In the genomic region with DNA sequence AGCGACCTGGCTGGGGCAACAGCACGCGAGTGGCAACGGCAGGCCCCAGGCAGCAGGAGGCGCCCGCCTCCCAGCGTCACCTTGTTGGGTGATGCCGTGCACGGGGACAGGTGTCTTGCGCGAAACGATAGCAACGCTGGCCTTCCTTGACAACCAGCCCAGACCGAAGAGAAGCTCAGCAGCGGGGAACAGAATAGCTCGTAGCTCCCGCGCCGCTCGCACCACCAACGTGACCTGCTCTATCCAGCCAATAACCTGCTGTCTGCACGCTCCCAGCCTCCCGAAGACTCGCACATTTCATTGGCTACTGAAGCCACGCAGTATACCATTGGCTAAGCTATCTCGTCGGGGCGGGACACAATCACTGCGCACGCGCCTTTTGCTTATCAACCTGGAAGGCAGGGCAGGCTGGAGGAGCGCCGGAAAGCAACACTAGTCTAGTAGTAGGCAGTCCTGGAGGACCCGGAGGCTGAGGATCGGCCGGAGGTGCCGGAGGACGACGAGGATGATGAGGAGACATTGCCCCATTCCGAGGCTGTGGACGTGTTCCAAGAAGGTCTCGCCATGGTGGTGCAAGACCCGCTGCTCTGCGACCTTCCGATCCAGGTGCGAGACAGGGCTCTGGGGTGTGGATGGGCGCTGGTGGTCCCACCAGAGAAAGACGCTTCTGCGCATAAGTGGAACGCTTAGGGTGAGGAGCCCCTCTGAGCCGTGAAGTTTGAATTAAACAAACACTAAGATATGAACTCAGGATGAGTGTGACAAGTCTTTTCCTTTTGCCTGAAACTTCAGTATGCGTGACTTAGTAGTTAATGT, we compare ENCODE assay signal across 8 mouse cellular contexts. TPM values are rescaled to one million over a fixed set of nuclear protein-coding genes. Genes with fewer than 3 reads are reported as not detected.
DNase-seq lines count a peak whose midpoint lies in the region; ATAC-seq and TF ChIP-seq lines count a peak whose summit lies in the region.

A gene (plus strand): TSS at position 358 of the 816 bp plus-strand sequence.

- ATAC-seq in heart, embryonic 12.5 days (ENCODE audit: insufficient number of reproducible peaks, low FRiP score) = peak; percentile 100
- peak; percentile 100 for ATAC-seq in kidney, postnatal 0 days (replicated peaks; ENCODE audit: low FRiP score, low read depth)
- ATAC-seq in liver, embryonic 11.5 days (replicated peaks; ENCODE audit: low FRiP score) = peak; percentile 100
- peak; percentile 100 for ATAC-seq in stomach, embryonic 14.5 days (ENCODE audit: insufficient number of reproducible peaks, insufficient read depth, low FRiP score, low read depth)

- TF ChIP-seq POLR2A in brain, embryonic 14.5 days (IDR thresholded peaks at IDR 0.05; ENCODE audit: borderline replicate concordance, extremely low read depth, insufficient read depth, insufficient read length, poor library complexity, severe bottlenecking) = peak; percentile 30; the same call in 1 of the 2 replicates

- peak; percentile 99 for DNase-seq in brain, embryonic 14.5 days (ENCODE audit: low read depth)
- DNase-seq in kidney, postnatal 0 days (ENCODE audit: low spot score) = peak; percentile 99
- peak; percentile 90 for DNase-seq in liver, embryonic 11.5 days (ENCODE audit: low spot score)
- DNase-seq in naive thymus-derived CD4-positive, alpha-beta T cell, adult 2 months (ENCODE audit: low read depth) = peak; percentile 98

- H3K4me2 ChIP-seq in heart, embryonic 12.5 days = peak within 1 kb of the TSS; percentile 79
- H3K4me2 ChIP-seq in kidney, postnatal 0 days (ENCODE audit: low read length) = peak within 1 kb of the TSS; percentile 71
- peak within 1 kb of the TSS; percentile 90 for H3K4me2 ChIP-seq in liver, embryonic 11.5 days
- H3K4me2 ChIP-seq in stomach, embryonic 14.5 days (replicated peaks; ENCODE audit: low read depth, low read length) = peak within 1 kb of the TSS; percentile 89

- peak within 1 kb of the TSS; percentile 45 for H3K4me3 ChIP-seq in C2C12 (ENCODE audit: insufficient read depth, poor library complexity, severe bottlenecking)
- H3K4me3 ChIP-seq in erythroblast, embryonic 14.5 days (replicated peaks) = peak within 1 kb of the TSS; percentile 74
- peak within 1 kb of the TSS; percentile 73 for H3K4me3 ChIP-seq in heart, embryonic 12.5 days
- H3K4me3 ChIP-seq in kidney, postnatal 0 days (replicated peaks; ENCODE audit: low read depth, low read length) = peak within 1 kb of the TSS; percentile 52
- H3K4me3 ChIP-seq in liver, embryonic 11.5 days (ENCODE audit: low read depth, low read length) = peak within 1 kb of the TSS; percentile 61
- H3K4me3 ChIP-seq in stomach, embryonic 14.5 days (ENCODE audit: low read depth, low read length) = peak within 1 kb of the TSS; percentile 66

- peak; percentile 33 for TF ChIP-seq CTCF in C2C12 (IDR thresholded peaks at IDR 0.05; ENCODE audit: control insufficient read depth, insufficient read depth, insufficient read length)
- peak; percentile 43; the same call in 1 of the 2 replicates for TF ChIP-seq CTCF in brain, embryonic 14.5 days (IDR thresholded peaks at IDR 0.05; ENCODE audit: borderline replicate concordance, extremely low read depth, insufficient read depth, insufficient read length)
- TF ChIP-seq CTCF in kidney, postnatal 0 days (IDR thresholded peaks at IDR 0.05; ENCODE audit: low read depth) = peak; percentile 60

- H3ac ChIP-seq in C2C12 (ENCODE audit: control insufficient read depth, insufficient read length, low read depth) = peak within 1 kb of the TSS; percentile 97

- H3K4me1 ChIP-seq in erythroblast, embryonic 14.5 days (ENCODE audit: control insufficient read depth) = peaks cover 44% of the 10 kb centered on the region
- peaks cover 16% of the 10 kb centered on the region for H3K4me1 ChIP-seq in heart, embryonic 12.5 days (replicated peaks)
- peaks cover 5% of the 10 kb centered on the region; the same call in 1 of the 2 replicates for H3K4me1 ChIP-seq in kidney, postnatal 0 days (replicated peaks; ENCODE audit: insufficient read depth, low read length)
- peaks cover 11% of the 10 kb centered on the region for H3K4me1 ChIP-seq in liver, embryonic 11.5 days (replicated peaks; ENCODE audit: control insufficient read depth, insufficient read depth, low read length)
- peaks cover 9% of the 10 kb centered on the region; the same call in 1 of the 2 replicates for H3K4me1 ChIP-seq in stomach, embryonic 14.5 days (ENCODE audit: control insufficient read depth, insufficient read depth, low read length)

- peak within 1 kb of the TSS; percentile 28; the same call in 1 of the 2 replicates for H3K27ac ChIP-seq in heart, embryonic 12.5 days (ENCODE audit: poor library complexity, severe bottlenecking)
- H3K27ac ChIP-seq in kidney, postnatal 0 days = no peak within 1 kb of the TSS
- H3K27ac ChIP-seq in liver, embryonic 11.5 days (ENCODE audit: low read depth, low read length) = peak within 1 kb of the TSS; percentile 91
- no peak within 1 kb of the TSS for H3K27ac ChIP-seq in stomach, embryonic 14.5 days (ENCODE audit: low read length)

- WGBS in heart, embryonic 12.5 days = under 1% methylated on average over 52 of the region's 52 CpGs
- WGBS in kidney, postnatal 0 days = under 1% methylated on average over 52 of the region's 52 CpGs
- WGBS in liver, embryonic 11.5 days = under 1% methylated on average over 52 of the region's 52 CpGs
- under 1% methylated on average over 52 of the region's 52 CpGs for WGBS in stomach, embryonic 14.5 days

- peak within 1 kb of the TSS; percentile 80 for H3K9ac ChIP-seq in heart, embryonic 12.5 days
- peak within 1 kb of the TSS; percentile 59 for H3K9ac ChIP-seq in kidney, postnatal 0 days (ENCODE audit: low read depth, low read length)
- peak within 1 kb of the TSS; percentile 80 for H3K9ac ChIP-seq in liver, embryonic 11.5 days (ENCODE audit: low read depth, low read length)
- peak within 1 kb of the TSS; percentile 58 for H3K9ac ChIP-seq in stomach, embryonic 14.5 days (replicated peaks; ENCODE audit: low read depth, low read length)

- H3K27me3 ChIP-seq in C2C12 (ENCODE audit: control insufficient read depth, insufficient read depth, insufficient read length) = no peaks in the 10 kb centered on the region
- H3K27me3 ChIP-seq in erythroblast, embryonic 14.5 days (ENCODE audit: control insufficient read depth) = peaks cover 4% of the 10 kb centered on the region; the same call in 1 of the 2 replicates
- peaks cover 6% of the 10 kb centered on the region; the same call in 1 of the 2 replicates for H3K27me3 ChIP-seq in heart, embryonic 12.5 days (replicated peaks)
- H3K27me3 ChIP-seq in kidney, postnatal 0 days (ENCODE audit: insufficient read depth, low read length) = no peaks in the 10 kb centered on the region
- H3K27me3 ChIP-seq in liver, embryonic 11.5 days (replicated peaks; ENCODE audit: control insufficient read depth, insufficient read depth, low read length) = no peaks in the 10 kb centered on the region
- no peaks in the 10 kb centered on the region for H3K27me3 ChIP-seq in stomach, embryonic 14.5 days (ENCODE audit: control insufficient read depth, insufficient read depth, low read length)

- H3K79me3 ChIP-seq in C2C12 (ENCODE audit: low read depth) = no peaks in the 10 kb centered on the region

- peaks cover 26% of the 10 kb centered on the region for H3K36me3 ChIP-seq in C2C12 (ENCODE audit: control insufficient read depth, insufficient read depth)
- H3K36me3 ChIP-seq in erythroblast, embryonic 14.5 days (ENCODE audit: control insufficient read depth) = peaks cover 39% of the 10 kb centered on the region
- peaks cover 32% of the 10 kb centered on the region for H3K36me3 ChIP-seq in heart, embryonic 12.5 days
- H3K36me3 ChIP-seq in kidney, postnatal 0 days (ENCODE audit: insufficient read depth, low read length) = peaks cover 23% of the 10 kb centered on the region
- H3K36me3 ChIP-seq in liver, embryonic 11.5 days (ENCODE audit: control insufficient read depth, insufficient read depth, low read length) = peaks cover 13% of the 10 kb centered on the region; the same call in 1 of the 2 replicates
- peaks cover 29% of the 10 kb centered on the region for H3K36me3 ChIP-seq in stomach, embryonic 14.5 days (ENCODE audit: control insufficient read depth, insufficient read depth, low read length)

- H3K9me3 ChIP-seq in erythroblast, embryonic 14.5 days (ENCODE audit: control insufficient read depth, low read length) = no peaks in the 10 kb centered on the region
- H3K9me3 ChIP-seq in heart, embryonic 12.5 days (replicated peaks) = no peaks in the 10 kb centered on the region
- H3K9me3 ChIP-seq in kidney, postnatal 0 days (replicated peaks; ENCODE audit: low read length) = no peaks in the 10 kb centered on the region
- H3K9me3 ChIP-seq in liver, embryonic 11.5 days (ENCODE audit: control insufficient read depth, low read length) = no peaks in the 10 kb centered on the region
- H3K9me3 ChIP-seq in stomach, embryonic 14.5 days (ENCODE audit: control insufficient read depth, low read depth, low read length) = no peaks in the 10 kb centered on the region

- no peaks in the 10 kb centered on the region for H3K79me2 ChIP-seq in C2C12 (ENCODE audit: control insufficient read depth, insufficient read depth)

TF ChIP-seq in C2C12, 6 proteins besides CTCF, POLR2A, EP300 and RAD21:
- TF ChIP-seq MAX (IDR thresholded peaks at IDR 0.05) (peak; percentile 77), MYOG (IDR thresholded peaks at IDR 0.05; ENCODE audit: control insufficient read depth, extremely low read depth, insufficient read length) (no peak), USF1 (IDR thresholded peaks at IDR 0.05; ENCODE audit: low read depth) (peak; percentile 70)
TF ChIP-seq in C2C12: peak in this region for 2.

RNA-seq across cellular contexts. Expression of the gene that starts here (rescaled TPM):
- polyA plus RNA-seq in C2C12 (2012; fragmentation: generic; extraction: Trizol) = 63.0 TPM
- polyA plus RNA-seq in brain, embryonic 14.5 days (2012; rRNA removed) = 38.8 and 52.4 TPM in 2 replicates
- polyA plus RNA-seq in erythroblast, embryonic 14.5 days (2012) = 25.7 and 48.2 TPM in 2 replicates
- polyA plus RNA-seq in heart, embryonic 12.5 days (2016; fragmentation: Nextera tagmentation; extraction: Ambion mirVana) = 44.4 and 45.6 TPM in 2 replicates
- polyA plus RNA-seq in kidney, postnatal 0 days (2015; fragmentation: Nextera tagmentation; extraction: Ambion mirVana) = 49.5 and 49.6 TPM in 2 replicates
- 96.7 and 114 TPM in 2 replicates for polyA plus RNA-seq in liver, embryonic 11.5 days (2014; fragmentation: Nextera tagmentation; extraction: Ambion mirVana)
- 52.9 and 60.4 TPM in 2 replicates for polyA plus RNA-seq in stomach, embryonic 14.5 days (2014; fragmentation: Nextera tagmentation; extraction: Ambion mirVana)

Comparison
In these comparisons a context has a peak if more than half of its experiments do, and no peak if none do; other contexts are left out.
1. H3K27ac ChIP-seq: peak in heart, embryonic 12.5 days (single experiment) and liver, embryonic 11.5 days (single experiment); none in kidney, postnatal 0 days (single experiment) and stomach, embryonic 14.5 days (single experiment).
2. Peak in every context shown above with its lines, with median percentiles within 50 percentile points of each other: H3K4me3 ChIP-seq, CTCF ChIP-seq, DNase-seq, ATAC-seq, H3K4me2 ChIP-seq and H3K9ac ChIP-seq.